Mouse (Mus musculus): Measurements from ENCODE around the gene Chrm3. TPM values are rescaled to one million over a fixed set of nuclear protein-coding genes. Genes with fewer than 3 reads are reported as not detected.

The Chrm3 gene
- polyA plus RNA-seq, 1 experiment, result not detected

- Histone ChIP-seq H3K79me2 (ENCODE audit: control insufficient read depth, insufficient read depth) (no peaks in the 10 kb centered on the region), H3K27me3 (ENCODE audit: control insufficient read depth, insufficient read depth, insufficient read length) (no peaks in the 10 kb centered on the region), H3ac (ENCODE audit: control insufficient read depth, insufficient read length) (no peak overlapping the region), H3K4me2 (ENCODE audit: low read depth) (no peak overlapping the region), H3K36me3 (ENCODE audit: control insufficient read depth, insufficient read depth) (no peaks in the 10 kb centered on the region), H3K4me3 (no peak overlapping the region)
- TF ChIP-seq REST (IDR thresholded peaks at IDR 0.05; ENCODE audit: insufficient read depth, insufficient read length) (no peak), MAX (IDR thresholded peaks at IDR 0.05; ENCODE audit: low read depth) (no peak), USF1 (IDR thresholded peaks at IDR 0.05; ENCODE audit: low read depth) (no peak), POLR2AphosphoS2 (IDR thresholded peaks at IDR 0.05; ENCODE audit: insufficient read length, low read depth) (no peak), E2F4 (IDR thresholded peaks at IDR 0.05; ENCODE audit: insufficient read depth) (no peak), TCF3 (IDR thresholded peaks at IDR 0.05; ENCODE audit: insufficient read length, low read depth) (no peak), CEBPB (IDR thresholded peaks at IDR 0.05; ENCODE audit: insufficient read depth, poor library complexity, severe bottlenecking) (no peak), SRF (IDR thresholded peaks at IDR 0.05; ENCODE audit: control insufficient read depth, insufficient read length, low read depth) (no peak), TCF12 (IDR thresholded peaks at IDR 0.05; ENCODE audit: insufficient read depth, poor library complexity, severe bottlenecking) (no peak), MYOD1 (IDR thresholded peaks at IDR 0.05; ENCODE audit: control insufficient read depth in 1 of 3, insufficient read length in 2 of 3, low read depth in 2 of 3) (no peak), MYOG (IDR thresholded peaks at IDR 0.05; ENCODE audit: control insufficient read depth in 1 of 3, insufficient read depth in 1 of 3, insufficient read length in 2 of 3, low read depth in 2 of 3) (no peak), POLR2A (IDR thresholded peaks at IDR 0.05; ENCODE audit: insufficient read length, low read depth) (no peak)
Observed at GRCm38 (mm10) chr13:9900653-9901385, 459.8 kb downstream of the Chrm3 start.

DNA sequence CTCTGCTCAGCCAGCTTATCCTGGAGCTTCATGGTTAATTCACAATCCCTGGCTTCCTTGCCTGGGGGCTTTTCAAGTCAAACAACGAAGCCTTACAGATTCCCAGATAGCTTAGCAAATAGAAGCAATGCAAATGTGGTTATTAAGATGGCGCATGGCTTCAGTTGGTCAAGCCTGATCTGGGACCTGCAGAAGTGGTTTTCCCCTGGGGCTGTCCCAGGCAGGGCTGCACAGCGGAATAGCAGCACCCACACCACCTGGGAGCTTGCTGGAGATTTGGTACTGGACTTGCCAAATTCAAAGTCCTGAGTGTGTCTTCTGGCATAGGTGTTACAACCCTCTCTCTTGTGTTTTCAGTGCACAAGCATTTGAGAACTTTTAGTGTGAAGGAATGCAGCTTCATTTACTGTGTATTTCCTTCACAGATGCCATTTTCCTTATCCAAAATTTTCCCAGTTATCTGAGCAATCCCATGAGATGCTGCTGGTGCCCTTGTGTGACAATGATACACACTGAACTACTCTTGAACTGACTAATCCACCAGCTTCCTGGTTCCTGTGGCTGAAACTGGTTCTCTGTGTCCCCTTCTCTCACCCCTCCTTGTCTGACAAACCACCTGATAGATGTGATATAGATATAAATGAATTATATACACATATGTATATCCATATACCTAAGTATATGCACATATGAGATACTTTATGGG, 461.8 kb downstream of the Chrm3 start:
- TF ChIP-seq MAX (IDR thresholded peaks at IDR 0.05; ENCODE audit: low read depth) (no peak), REST (IDR thresholded peaks at IDR 0.05; ENCODE audit: insufficient read depth, insufficient read length) (no peak), CEBPB (IDR thresholded peaks at IDR 0.05; ENCODE audit: insufficient read depth, poor library complexity, severe bottlenecking) (no peak), USF1 (IDR thresholded peaks at IDR 0.05; ENCODE audit: low read depth) (no peak), SRF (IDR thresholded peaks at IDR 0.05; ENCODE audit: control insufficient read depth, insufficient read length, low read depth) (no peak), MYOG (IDR thresholded peaks at IDR 0.05; ENCODE audit: control insufficient read depth in 1 of 3, insufficient read depth in 1 of 3, insufficient read length in 2 of 3, low read depth in 2 of 3) (no peak), MYOD1 (IDR thresholded peaks at IDR 0.05; ENCODE audit: control insufficient read depth in 1 of 3, insufficient read length in 2 of 3, low read depth in 2 of 3) (no peak), TCF12 (IDR thresholded peaks at IDR 0.05; ENCODE audit: insufficient read depth, poor library complexity, severe bottlenecking) (no peak), POLR2AphosphoS2 (IDR thresholded peaks at IDR 0.05; ENCODE audit: insufficient read length, low read depth) (no peak), E2F4 (IDR thresholded peaks at IDR 0.05; ENCODE audit: insufficient read depth) (no peak)
- no peaks in the 10 kb centered on the region for H3K27me3 ChIP-seq (ENCODE audit: control insufficient read depth, insufficient read depth, insufficient read length)
- no peaks in the 10 kb centered on the region for H3K36me3 ChIP-seq (ENCODE audit: control insufficient read depth, insufficient read depth)
- no peak overlapping the region for H3ac ChIP-seq (ENCODE audit: control insufficient read depth, insufficient read length)
- no peak overlapping the region for H3K4me2 ChIP-seq (ENCODE audit: low read depth)
- H3K4me3 ChIP-seq, result no peak overlapping the region
- no peaks in the 10 kb centered on the region for H3K79me2 ChIP-seq (ENCODE audit: control insufficient read depth, insufficient read depth)

GRCm38 (mm10) chr13:9897231-9897630, 463.4 kb downstream of the Chrm3 start:
- TF ChIP-seq MYOG (IDR thresholded peaks at IDR 0.05; ENCODE audit: control insufficient read depth in 1 of 3, insufficient read depth in 1 of 3, insufficient read length in 2 of 3, low read depth in 2 of 3) (no peak), SRF (IDR thresholded peaks at IDR 0.05; ENCODE audit: control insufficient read depth, insufficient read length, low read depth) (no peak), CEBPB (IDR thresholded peaks at IDR 0.05; ENCODE audit: insufficient read depth, poor library complexity, severe bottlenecking) (no peak), MAX (IDR thresholded peaks at IDR 0.05; ENCODE audit: low read depth) (no peak), POLR2A (IDR thresholded peaks at IDR 0.05; ENCODE audit: insufficient read length, low read depth) (no peak), E2F4 (IDR thresholded peaks at IDR 0.05; ENCODE audit: insufficient read depth) (no peak), TCF12 (IDR thresholded peaks at IDR 0.05; ENCODE audit: insufficient read depth, poor library complexity, severe bottlenecking) (no peak), TCF3 (IDR thresholded peaks at IDR 0.05; ENCODE audit: insufficient read length, low read depth) (no peak), REST (IDR thresholded peaks at IDR 0.05; ENCODE audit: insufficient read depth, insufficient read length) (no peak)
- H3K36me3 ChIP-seq (ENCODE audit: control insufficient read depth, insufficient read depth), result no peaks in the 10 kb centered on the region
- H3K4me3 ChIP-seq, result no peak overlapping the region
- H3ac ChIP-seq (ENCODE audit: control insufficient read depth, insufficient read length), result no peak overlapping the region
- H3K79me2 ChIP-seq (ENCODE audit: control insufficient read depth, insufficient read depth), result no peaks in the 10 kb centered on the region
- no peak overlapping the region for H3K4me2 ChIP-seq (ENCODE audit: low read depth)
- H3K27me3 ChIP-seq (ENCODE audit: control insufficient read depth, insufficient read depth, insufficient read length), result no peaks in the 10 kb centered on the region

GRCm38 (mm10) chr13:9895045-9895625, 465.5 kb downstream of the Chrm3 start:
- H3K4me2 ChIP-seq (ENCODE audit: low read depth), result no peak overlapping the region

More at GRCm38 (mm10) chr13:9895045-9895625, 465.5 kb downstream of the Chrm3 start:
- H3K79me2 ChIP-seq (ENCODE audit: control insufficient read depth, insufficient read depth), result no peaks in the 10 kb centered on the region
- TF ChIP-seq TCF12 (IDR thresholded peaks at IDR 0.05; ENCODE audit: insufficient read depth, poor library complexity, severe bottlenecking) (no peak), TCF3 (IDR thresholded peaks at IDR 0.05; ENCODE audit: insufficient read length, low read depth) (no peak), E2F4 (IDR thresholded peaks at IDR 0.05; ENCODE audit: insufficient read depth) (no peak), USF1 (IDR thresholded peaks at IDR 0.05; ENCODE audit: low read depth) (no peak), CEBPB (IDR thresholded peaks at IDR 0.05; ENCODE audit: insufficient read depth, poor library complexity, severe bottlenecking) (no peak), POLR2A (IDR thresholded peaks at IDR 0.05; ENCODE audit: insufficient read length, low read depth) (no peak), MAX (IDR thresholded peaks at IDR 0.05; ENCODE audit: low read depth) (no peak), MYOG (IDR thresholded peaks at IDR 0.05; ENCODE audit: control insufficient read depth in 1 of 3, insufficient read depth in 1 of 3, insufficient read length in 2 of 3, low read depth in 2 of 3) (no peak), MYOD1 (IDR thresholded peaks at IDR 0.05; ENCODE audit: control insufficient read depth in 1 of 3, insufficient read length in 2 of 3, low read depth in 2 of 3) (no peak), POLR2AphosphoS2 (IDR thresholded peaks at IDR 0.05; ENCODE audit: insufficient read length, low read depth) (no peak), SRF (IDR thresholded peaks at IDR 0.05; ENCODE audit: control insufficient read depth, insufficient read length, low read depth) (no peak), REST (IDR thresholded peaks at IDR 0.05; ENCODE audit: insufficient read depth, insufficient read length) (no peak)
- H3ac ChIP-seq (ENCODE audit: control insufficient read depth, insufficient read length), result no peak overlapping the region
- H3K36me3 ChIP-seq (ENCODE audit: control insufficient read depth, insufficient read depth), result no peaks in the 10 kb centered on the region
- no peaks in the 10 kb centered on the region for H3K27me3 ChIP-seq (ENCODE audit: control insufficient read depth, insufficient read depth, insufficient read length)
- H3K4me3 ChIP-seq, result no peak overlapping the region

Measured in myocyte (in vitro differentiated cells).